ENCODE assay signal across 20 mouse cellular contexts in genomic region chr9:14147088-14147487, GRCm38 (mm10).
DNase-seq lines count a peak whose midpoint lies in the region; ATAC-seq and TF ChIP-seq lines count a peak whose summit lies in the region.
"Had no signal": no experiment of that assay in that cellular context is flagged by ENCODE, and none has a peak within 500 bp of the region (broad histone marks: within the 10 kb centered on the region; RNA-seq: fewer than 3 reads in every experiment).

No protein-coding gene starts in this region.

- peak; percentile 21 for DNase-seq in liver, postnatal 0 days
- DNase-seq in liver, embryonic 11.5 days (ENCODE audit: low spot score), result no peak
- DNase-seq in heart, postnatal 10 days, result peak; percentile 26 to 36
- DNase-seq in spleen, adult 18-20 months, result peak; percentile 23 to 29
- DNase-seq in kidney, postnatal 36 days, result no peak
- no peak for DNase-seq in c-Kit-positive CD71-positive TER-119-positive erythroid progenitor cells, embryonic 14.5 days (ENCODE audit: low spot score)
- no peak for DNase-seq in hindbrain, embryonic 11.5 days (ENCODE audit: low spot score)
- DNase-seq: adrenal gland, postnatal 36 days; cerebellum, adult 11 months; cerebellum, postnatal 36 days; forebrain, postnatal 0 days; right cerebral cortex, adult 18-20 months; thymus, postnatal 14 days had no signal

- no peaks in the 10 kb centered on the region for H3K9me3 ChIP-seq in liver, postnatal 0 days (ENCODE audit: low read length)
- no peaks in the 10 kb centered on the region for H3K9me3 ChIP-seq in liver, embryonic 11.5 days (ENCODE audit: control insufficient read depth, low read length)
- H3K9me3 ChIP-seq in hindbrain, embryonic 11.5 days (ENCODE audit: control insufficient read depth, low read length), result no peaks in the 10 kb centered on the region
- H3K9me3 ChIP-seq: embryonic facial prominence, embryonic 12.5 days; heart, embryonic 15.5 days; limb, embryonic 15.5 days; midbrain, embryonic 12.5 days; neural tube, embryonic 15.5 days had no signal

- H3K9ac ChIP-seq in liver, postnatal 0 days (replicated peaks), result no peak overlapping the region
- H3K9ac ChIP-seq in liver, embryonic 11.5 days (ENCODE audit: low read depth, low read length), result no peak overlapping the region
- H3K9ac ChIP-seq in hindbrain, embryonic 11.5 days (ENCODE audit: low read depth, low read length), result no peak overlapping the region
- H3K9ac ChIP-seq: embryonic facial prominence, embryonic 12.5 days; forebrain, postnatal 0 days; heart, embryonic 15.5 days; limb, embryonic 15.5 days; midbrain, embryonic 12.5 days; neural tube, embryonic 15.5 days had no signal

- TF ChIP-seq POLR2A in bone marrow, adult 2 months (IDR thresholded peaks at IDR 0.05; ENCODE audit: borderline replicate concordance, control insufficient read depth, low read depth, low read length), result no peak

- no peak for TF ChIP-seq EP300 in liver, postnatal 0 days (IDR thresholded peaks at IDR 0.05; ENCODE audit: low read depth)

- no peaks in the 10 kb centered on the region for H3K4me1 ChIP-seq in liver, postnatal 0 days (ENCODE audit: insufficient read depth)
- H3K4me1 ChIP-seq in liver, embryonic 11.5 days (replicated peaks; ENCODE audit: control insufficient read depth, insufficient read depth, low read length), result no peaks in the 10 kb centered on the region
- H3K4me1 ChIP-seq in bone marrow, adult 2 months (ENCODE audit: control insufficient read depth, insufficient read depth, low read length), result no peaks in the 10 kb centered on the region; the same call in 1 of the 2 replicates
- H3K4me1 ChIP-seq in hindbrain, embryonic 11.5 days (replicated peaks; ENCODE audit: control insufficient read depth, insufficient read depth, low read length), result no peaks in the 10 kb centered on the region
- H3K4me1 ChIP-seq: embryonic facial prominence, embryonic 12.5 days; limb, embryonic 15.5 days; midbrain, embryonic 12.5 days; neural tube, embryonic 15.5 days had no signal

- ATAC-seq in liver, postnatal 0 days, result no peak
- ATAC-seq in liver, embryonic 11.5 days (replicated peaks; ENCODE audit: low FRiP score), result no peak
- ATAC-seq in hindbrain, embryonic 11.5 days (ENCODE audit: low FRiP score), result no peak
- ATAC-seq: CD4-positive, CD25-positive, alpha-beta regulatory T cell, adult 4 months; forebrain, postnatal 0 days had no signal

- peak overlapping the region; percentile 39; the same call in 1 of the 2 replicates for H3K27ac ChIP-seq in liver, postnatal 0 days (ENCODE audit: low read depth)
- H3K27ac ChIP-seq in liver, embryonic 11.5 days (ENCODE audit: low read depth, low read length), result no peak overlapping the region
- H3K27ac ChIP-seq in bone marrow, adult 2 months (ENCODE audit: control insufficient read depth, insufficient read depth, low read depth, low read length, poor library complexity), result peak overlapping the region; percentile 69
- H3K27ac ChIP-seq in hindbrain, embryonic 11.5 days (ENCODE audit: low read depth, low read length), result no peak overlapping the region
- H3K27ac ChIP-seq: embryonic facial prominence, embryonic 12.5 days; heart, embryonic 15.5 days; limb, embryonic 15.5 days; midbrain, embryonic 12.5 days; neural tube, embryonic 15.5 days had no signal

- WGBS in liver, postnatal 0 days (ENCODE audit: insufficient replicate concordance), result 42% methylated on average over 7 of the region's 7 CpGs
- WGBS in liver, embryonic 11.5 days, result 57% methylated on average over 7 of the region's 7 CpGs
- WGBS in bone marrow, adult 2 months, result 12% methylated on average over 7 of the region's 7 CpGs
- WGBS in hindbrain, embryonic 11.5 days, result 91% methylated on average over 7 of the region's 7 CpGs

- no peaks in the 10 kb centered on the region for H3K27me3 ChIP-seq in liver, postnatal 0 days (ENCODE audit: insufficient read depth, low read length)
- no peaks in the 10 kb centered on the region for H3K27me3 ChIP-seq in liver, embryonic 11.5 days (replicated peaks; ENCODE audit: control insufficient read depth, insufficient read depth, low read length)
- H3K27me3 ChIP-seq in hindbrain, embryonic 11.5 days (ENCODE audit: control insufficient read depth, insufficient read depth, low read length), result no peaks in the 10 kb centered on the region
- H3K27me3 ChIP-seq: embryonic facial prominence, embryonic 12.5 days; heart, embryonic 15.5 days; limb, embryonic 15.5 days; midbrain, embryonic 12.5 days; neural tube, embryonic 15.5 days had no signal

- H3K4me2 ChIP-seq in liver, postnatal 0 days (ENCODE audit: low read depth, low read length), result no peak overlapping the region
- H3K4me2 ChIP-seq in liver, embryonic 11.5 days, result no peak overlapping the region
- no peak overlapping the region for H3K4me2 ChIP-seq in hindbrain, embryonic 11.5 days (replicated peaks; ENCODE audit: low read depth, low read length)
- H3K4me2 ChIP-seq: embryonic facial prominence, embryonic 12.5 days; heart, embryonic 15.5 days; limb, embryonic 15.5 days; midbrain, embryonic 12.5 days; neural tube, embryonic 15.5 days had no signal

- no peak overlapping the region for H3K4me3 ChIP-seq in liver, postnatal 0 days (ENCODE audit: low read depth, low read length)
- no peak overlapping the region for H3K4me3 ChIP-seq in liver, embryonic 11.5 days (ENCODE audit: low read depth, low read length)
- no peak overlapping the region for H3K4me3 ChIP-seq in bone marrow, adult 2 months (replicated peaks; ENCODE audit: control insufficient read depth, low read depth, low read length)
- H3K4me3 ChIP-seq in hindbrain, embryonic 11.5 days (ENCODE audit: low read depth, low read length), result no peak overlapping the region
- H3K4me3 ChIP-seq: embryonic facial prominence, embryonic 12.5 days; heart, embryonic 15.5 days; limb, embryonic 15.5 days; midbrain, embryonic 12.5 days; neural tube, embryonic 15.5 days had no signal

- intact Hi-C loops in heart, postnatal 10 days (cut with DNase I), result no loop called here

- H3K36me3 ChIP-seq in liver, postnatal 0 days (replicated peaks; ENCODE audit: insufficient read depth, low read length), result no peaks in the 10 kb centered on the region
- no peaks in the 10 kb centered on the region for H3K36me3 ChIP-seq in liver, embryonic 11.5 days (ENCODE audit: control insufficient read depth, insufficient read depth, low read length)
- no peaks in the 10 kb centered on the region for H3K36me3 ChIP-seq in hindbrain, embryonic 11.5 days (ENCODE audit: control insufficient read depth, insufficient read depth, low read length)
- H3K36me3 ChIP-seq: embryonic facial prominence, embryonic 12.5 days; heart, embryonic 15.5 days; limb, embryonic 15.5 days; midbrain, embryonic 12.5 days; neural tube, embryonic 15.5 days had no signal

- no peak for TF ChIP-seq CTCF in liver, postnatal 0 days (IDR thresholded peaks at IDR 0.05; ENCODE audit: low read depth)
- no peak for TF ChIP-seq CTCF in bone marrow, adult 2 months (IDR thresholded peaks at IDR 0.05; ENCODE audit: control insufficient read depth, insufficient read depth, low read length)

Comparison
In these comparisons a context has a peak if more than half of its experiments do, and no peak if none do; other contexts are left out.
1. DNase-seq: peak in liver, postnatal 0 days (single experiment), heart, postnatal 10 days (2 of 2) and spleen, adult 18-20 months (2 of 2); none in liver, embryonic 11.5 days (single experiment), kidney, postnatal 36 days (0 of 2), c-Kit-positive CD71-positive TER-119-positive erythroid progenitor cells, embryonic 14.5 days (single experiment) and hindbrain, embryonic 11.5 days (single experiment).
2. H3K27ac ChIP-seq: peak in liver, postnatal 0 days (single experiment) and bone marrow, adult 2 months (single experiment); none in liver, embryonic 11.5 days (single experiment) and hindbrain, embryonic 11.5 days (single experiment).